Mouse (Mus musculus) embryonic facial prominence, embryonic 11.5 days (tissue): ENCODE measurements around the gene T2. TPM values are rescaled to one million over a fixed set of nuclear protein-coding genes. Genes with fewer than 3 reads are reported as not detected.

Experiments
- ATAC-seq: fragments of 200-750 bp; cut with Nextera tagmentation; replicated peaks from 2 replicates; pipeline ENCODE4 v1.8.0; 2017; ENCODE audit warnings: low read depth; ENCODE audit not compliant: insufficient number of reproducible peaks, low FRiP score, low TSS enrichment
- DNase-seq: peaks from one replicate; pipeline ENCODE4 v3.0.0-alpha.2; 2015; ENCODE audit warnings: low spot score
- H3K27ac ChIP-seq: fragments of 300-500 bp; sonication (generic); replicated peaks from 2 replicates; pipeline ENCODE4 v1.5.1; 2014; ENCODE audit warnings: mild to moderate bottlenecking, low read depth, low read length, control low read depth
- H3K27me3 ChIP-seq: fragments of 300-500 bp; sonication (generic); 2 replicates; pipeline ENCODE4 v1.6.1; 2014; ENCODE audit warnings: mild to moderate bottlenecking, low read length, moderate library complexity, mixed read lengths; ENCODE audit not compliant: control insufficient read depth, insufficient read depth
- H3K36me3 ChIP-seq: fragments of 300-500 bp; sonication (generic); replicated peaks from 2 replicates; pipeline ENCODE4 v1.6.1; 2014; ENCODE audit warnings: low read depth, mild to moderate bottlenecking, low read length, moderate library complexity, mixed read lengths; ENCODE audit not compliant: control insufficient read depth, insufficient read depth
- H3K4me1 ChIP-seq: fragments of 300-500 bp; sonication (generic); 2 replicates; pipeline ENCODE4 v1.6.1; 2014; ENCODE audit warnings: low read length, mixed read lengths; ENCODE audit not compliant: control insufficient read depth, insufficient read depth
- H3K4me2 ChIP-seq: fragments of 300-500 bp; sonication (generic); 2 replicates; pipeline ENCODE4 v1.6.1; 2014; ENCODE audit warnings: low read depth, mild to moderate bottlenecking, control low read depth, low read length, moderate library complexity
- H3K4me3 ChIP-seq: fragments of 300-500 bp; sonication (generic); 2 replicates; pipeline ENCODE4 v1.5.1; 2014; ENCODE audit warnings: low read depth, low read length, control low read depth
- H3K9ac ChIP-seq: fragments of 300-500 bp; sonication (generic); replicated peaks from 2 replicates; pipeline ENCODE4 v1.6.1; 2014; ENCODE audit warnings: mild to moderate bottlenecking, control low read depth, low read length
- H3K9me3 ChIP-seq: fragments of 300-500 bp; sonication (generic); replicated peaks from 2 replicates; pipeline ENCODE4 v1.6.1; 2016; ENCODE audit warnings: mild to moderate bottlenecking, low read length, inconsistent platforms, mixed read lengths; ENCODE audit not compliant: control insufficient read depth
- WGBS: fragments of 180-500 bp; shearing (Covaris S2); extraction: QIAGEN DNeasy Blood & Tissue Kit; methylation state at CpG from one replicate; pipeline ENCODE4 v1.1.7; 2014; 5-methylcytosine and 5-hydroxymethylcytosine counted together
- polyA plus RNA-seq: library from polyadenylated mRNA; unstranded; fragments of >200 nt; fragmentation: Nextera tagmentation; extraction: Ambion mirVana; gene quantifications from 2 replicates; pipeline ENCODE4 v1.2.1, GENCODE M21; 2014

Gene T2
- polyA plus RNA-seq, 1 experiment from 2014 or later: 1.2 TPM

- no peak overlapping the region for H3K9ac ChIP-seq
- ATAC-seq: no peak
- no peaks in the 10 kb centered on the region for H3K36me3 ChIP-seq
- no peaks in the 10 kb centered on the region; the same call in 1 of the 2 replicates for H3K27me3 ChIP-seq
- H3K4me1 ChIP-seq: peaks cover 6% of the 10 kb centered on the region
- 67% methylated on average over 5 of the region's 5 CpGs for WGBS
- H3K9me3 ChIP-seq: no peaks in the 10 kb centered on the region
- H3K4me3 ChIP-seq: no peak overlapping the region
- DNase-seq: no peak
- no peak overlapping the region for H3K4me2 ChIP-seq
- H3K27ac ChIP-seq: no peak overlapping the region
These were observed 57.9 kb downstream of the T2 start for GRCm38 (mm10) chr17:8413656-8414055.

GRCm38 (mm10) chr17:8415533-8415932 is 59.7 kb downstream of the T2 start:
- DNase-seq: no peak
- Histone ChIP-seq H3K9ac (no peak overlapping the region), H3K9me3 (no peaks in the 10 kb centered on the region), H3K36me3 (no peaks in the 10 kb centered on the region), H3K27ac (no peak overlapping the region), H3K4me3 (no peak overlapping the region), H3K27me3 (no peaks in the 10 kb centered on the region; the same call in 1 of the 2 replicates), H3K4me1 (no peaks in the 10 kb centered on the region), H3K4me2 (no peak overlapping the region)
- no peak for ATAC-seq
- 9% methylated on average over 8 of the region's 8 CpGs for WGBS

DNA sequence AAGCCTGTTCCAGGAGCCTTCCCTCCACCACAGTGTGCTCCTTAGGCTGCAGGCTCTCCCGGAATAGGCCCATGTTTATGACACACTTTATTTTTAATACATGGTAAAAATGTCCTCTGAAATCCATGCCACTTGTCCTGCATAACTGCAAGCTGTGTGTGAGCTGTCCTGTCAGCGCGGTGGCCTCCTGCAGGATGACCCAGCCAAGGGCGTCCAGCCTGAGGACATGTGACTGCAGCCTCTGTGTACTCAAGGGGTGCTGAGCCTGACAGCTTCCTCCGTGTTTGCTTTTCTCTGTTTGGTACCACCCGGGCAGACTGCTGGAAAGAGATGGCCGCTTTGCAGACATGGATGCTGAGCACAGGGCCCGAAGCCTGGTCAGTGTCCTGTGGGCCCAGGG is 61.1 kb downstream of the T2 start:
- no peak overlapping the region for H3K9ac ChIP-seq
- 53% methylated on average over 8 of the region's 8 CpGs for WGBS

GRCm38 (mm10) chr17:8420739-8421138 is 64.9 kb downstream of the T2 start:
- Histone ChIP-seq H3K4me3 (no peak overlapping the region), H3K27ac (no peak overlapping the region), H3K9ac (no peak overlapping the region), H3K4me2 (no peak overlapping the region), H3K9me3 (no peaks in the 10 kb centered on the region), H3K36me3 (no peaks in the 10 kb centered on the region), H3K27me3 (no peaks in the 10 kb centered on the region), H3K4me1 (no peaks in the 10 kb centered on the region)
- 35% methylated on average over 1 of the region's 1 CpGs for WGBS
- DNase-seq (no peak), ATAC-seq (no peak)

More for the DNA sequence above, 61.1 kb downstream of the T2 start:
- DNase-seq: no peak
- Histone ChIP-seq H3K9me3 (no peaks in the 10 kb centered on the region), H3K4me2 (no peak overlapping the region), H3K36me3 (no peaks in the 10 kb centered on the region), H3K27ac (no peak overlapping the region), H3K4me1 (no peaks in the 10 kb centered on the region), H3K27me3 (no peaks in the 10 kb centered on the region; the same call in 1 of the 2 replicates), H3K4me3 (no peak overlapping the region)
- ATAC-seq: no peak

- Histone ChIP-seq H3K9me3 (no peaks in the 10 kb centered on the region), H3K27ac (no peak overlapping the region), H3K4me1 (no peaks in the 10 kb centered on the region), H3K36me3 (no peaks in the 10 kb centered on the region), H3K4me3 (no peak overlapping the region), H3K9ac (no peak overlapping the region), H3K4me2 (no peak overlapping the region), H3K27me3 (no peaks in the 10 kb centered on the region)
- DNase-seq (no peak), ATAC-seq (no peak)
- 41% methylated on average over 5 of the region's 5 CpGs for WGBS
These were observed 65.7 kb downstream of the T2 start for GRCm38 (mm10) chr17:8421517-8421916.

GRCm38 (mm10) chr17:8423283-8423682 is 67.5 kb downstream of the T2 start:
- Histone ChIP-seq H3K27me3 (peaks cover 3% of the 10 kb centered on the region), H3K4me1 (no peaks in the 10 kb centered on the region), H3K4me2 (no peak overlapping the region), H3K36me3 (no peaks in the 10 kb centered on the region), H3K27ac (no peak overlapping the region), H3K9ac (no peak overlapping the region), H3K4me3 (no peak overlapping the region), H3K9me3 (no peaks in the 10 kb centered on the region)
- ATAC-seq (no peak), DNase-seq (no peak)
- 49% methylated on average over 2 of the region's 2 CpGs for WGBS

GRCm38 (mm10) chr17:8429436-8429835 is 73.6 kb downstream of the T2 start:
- Histone ChIP-seq H3K9me3 (no peaks in the 10 kb centered on the region), H3K36me3 (no peaks in the 10 kb centered on the region), H3K27ac (no peak overlapping the region), H3K4me1 (peaks cover 4% of the 10 kb centered on the region), H3K27me3 (peaks cover 63% of the 10 kb centered on the region), H3K9ac (no peak overlapping the region), H3K4me3 (no peak overlapping the region), H3K4me2 (no peak overlapping the region)
- ATAC-seq: no peak
- under 1% methylated on average over 16 of the region's 16 CpGs for WGBS
- DNase-seq: no peak

GRCm38 (mm10) chr17:8429896-8430295 is 74.1 kb downstream of the T2 start:
- Histone ChIP-seq H3K4me3 (no peak overlapping the region), H3K27me3 (peaks cover 68% of the 10 kb centered on the region), H3K36me3 (no peaks in the 10 kb centered on the region), H3K4me2 (no peak overlapping the region), H3K9me3 (no peaks in the 10 kb centered on the region), H3K4me1 (peaks cover 4% of the 10 kb centered on the region), H3K27ac (no peak overlapping the region), H3K9ac (no peak overlapping the region)
- 2% methylated on average over 5 of the region's 5 CpGs for WGBS
- DNase-seq (no peak), ATAC-seq (no peak)
